Mouse (Mus musculus) heart, postnatal 0 days (tissue): ENCODE data around the gene Gtsf1l. TPM values are rescaled to one million over a fixed set of nuclear protein-coding genes. Genes with fewer than 3 reads are reported as not detected.

ENCODE experiments used
- ATAC-seq: fragments of 200-750 bp; cut with Nextera tagmentation; 2 replicates; pipeline ENCODE4 v1.8.0; 2017; ENCODE audit warnings: low read depth, moderate number of reproducible peaks, moderate library complexity; ENCODE audit not compliant: insufficient read depth
- DNase-seq: peaks from one replicate; pipeline ENCODE4 v3.0.0-alpha.2; 2016; ENCODE audit warnings: low spot score
- H3K27ac ChIP-seq: fragments of 300-500 bp; sonication (generic); 2 replicates; pipeline ENCODE4 v1.5.1; 2014; ENCODE audit warnings: low read depth, mild to moderate bottlenecking
- H3K27me3 ChIP-seq: fragments of 300-500 bp; sonication (generic); 2 replicates; pipeline ENCODE4 v1.6.1; 2014; ENCODE audit warnings: low read length, mixed read lengths; ENCODE audit not compliant: control insufficient read depth, insufficient read depth
- H3K36me3 ChIP-seq: fragments of 300-500 bp; sonication (generic); replicated peaks from 2 replicates; pipeline ENCODE4 v1.6.1; 2014; ENCODE audit warnings: low read length, mixed read lengths; ENCODE audit not compliant: control insufficient read depth, insufficient read depth
- H3K4me1 ChIP-seq: fragments of 300-500 bp; sonication (generic); 2 replicates; pipeline ENCODE4 v1.6.1; 2014; ENCODE audit warnings: antibody characterized with exemption; ENCODE audit not compliant: control insufficient read depth, insufficient read depth
- H3K4me2 ChIP-seq: fragments of 300-500 bp; sonication (generic); 2 replicates; pipeline ENCODE4 v1.6.1; 2014; ENCODE audit warnings: low read depth, mild to moderate bottlenecking, low read length, moderate library complexity
- H3K4me3 ChIP-seq: fragments of 300-500 bp; sonication (generic); 2 replicates; pipeline ENCODE4 v1.5.1; 2014; ENCODE audit warnings: low read depth, low read length
- H3K9ac ChIP-seq: fragments of 300-500 bp; sonication (generic); replicated peaks from 2 replicates; pipeline ENCODE4 v1.6.1; 2014; ENCODE audit warnings: low read depth, low read length, mixed read lengths
- H3K9me3 ChIP-seq: fragments of 300-500 bp; sonication (generic); replicated peaks from 2 replicates; pipeline ENCODE4 v1.6.1; 2016; ENCODE audit warnings: low read length; ENCODE audit not compliant: control insufficient read depth
- CTCF ChIP-seq: IDR thresholded peaks from 2 replicates; pipeline ENCODE4 v1.5.1; 2016; ENCODE audit warnings: antibody characterized with exemption, control low read depth, low read depth
- EP300 ChIP-seq: IDR thresholded peaks from 2 replicates; pipeline ENCODE4 v1.6.1; 2016; ENCODE audit warnings: antibody characterized with exemption, low read depth
- WGBS: fragments of 180-500 bp; shearing (Covaris S2); extraction: QIAGEN DNeasy Blood & Tissue Kit; methylation state at CpG from one replicate; pipeline ENCODE4 v1.1.7; 2014; 5-methylcytosine and 5-hydroxymethylcytosine counted together
- polyA plus RNA-seq: library from polyadenylated mRNA; unstranded; fragments of >200 nt; fragmentation: Nextera tagmentation; extraction: Ambion mirVana; gene quantifications from 2 replicates; pipeline ENCODE4 v1.2.1, GENCODE M21; 2015
- total RNA-seq: library from RNA; depleted of rRNA; stranded (reverse); fragments of >200 nt; gene quantifications from 2 replicates; pipeline ENCODE4 v1.2.3, GENCODE M21; 2014; ENCODE audit warnings: low replicate concordance; rRNA removed

Gene Gtsf1l
- total RNA-seq = not detected in 2 replicates
- polyA plus RNA-seq = not detected in 2 replicates

DNA sequence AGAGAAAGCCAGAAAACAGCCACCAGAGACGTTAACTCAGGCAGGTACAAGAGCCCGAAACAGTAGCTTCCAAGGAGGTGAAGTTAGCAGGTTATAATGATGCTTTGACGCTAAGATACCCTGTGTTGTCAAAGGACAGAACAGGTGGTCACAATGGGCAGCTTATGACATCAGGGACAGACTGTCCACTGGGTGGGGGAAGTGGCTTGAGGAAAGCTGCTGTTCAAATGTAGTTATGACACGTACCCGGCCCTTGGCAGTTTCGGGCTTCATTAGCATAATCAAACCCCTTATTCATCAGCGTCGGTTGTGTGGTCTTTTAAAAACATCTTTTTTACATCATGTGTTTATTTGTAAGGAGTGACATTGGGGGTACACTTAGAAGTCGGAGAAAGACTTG lies at the start of gene Gtsf1l:
Gtsf1l (minus strand) TSS at position 128 of the 400 bp plus-strand sequence.
- DNase-seq (no peak), ATAC-seq (no peak)
- Histone ChIP-seq H3K4me2 (no peak within 1 kb of the TSS), H3K36me3 (no peaks in the 10 kb centered on the region), H3K9ac (no peak within 1 kb of the TSS), H3K4me1 (no peaks in the 10 kb centered on the region), H3K27me3 (no peaks in the 10 kb centered on the region), H3K27ac (no peak within 1 kb of the TSS), H3K9me3 (no peaks in the 10 kb centered on the region), H3K4me3 (no peak within 1 kb of the TSS)
- no peak for TF ChIP-seq CTCF
- TF ChIP-seq EP300 = no peak
- 81% methylated on average over 9 of the region's 9 CpGs for WGBS

DNA sequence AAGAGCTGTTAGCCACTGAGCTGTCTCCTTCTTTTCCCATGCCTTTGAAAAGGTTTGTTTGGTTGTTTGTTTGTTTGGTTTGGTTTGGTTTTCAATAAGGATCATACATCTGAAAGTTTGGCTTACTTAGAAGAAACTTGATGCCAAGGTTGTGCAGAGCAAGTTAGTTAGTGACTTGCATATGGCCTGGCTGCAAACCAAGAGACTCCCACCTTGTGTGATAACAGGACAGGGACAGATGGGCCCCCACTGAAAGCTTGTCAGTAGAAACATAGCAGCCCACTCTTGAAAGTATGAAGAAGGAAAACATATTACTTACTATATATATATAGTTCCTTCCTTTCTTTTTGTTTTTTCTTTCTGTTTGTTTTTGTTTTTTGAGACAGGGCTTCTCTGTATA lies 49.3 kb upstream of the Gtsf1l start:
- DNase-seq = no peak
- Histone ChIP-seq H3K4me1 (no peaks in the 10 kb centered on the region), H3K27me3 (no peaks in the 10 kb centered on the region), H3K4me2 (no peak overlapping the region), H3K9me3 (peaks cover 8% of the 10 kb centered on the region), H3K27ac (no peak overlapping the region), H3K4me3 (no peak overlapping the region), H3K9ac (no peak overlapping the region), H3K36me3 (no peaks in the 10 kb centered on the region)
- ATAC-seq = no peak
- TF ChIP-seq EP300 = no peak
- no peak for TF ChIP-seq CTCF

- Histone ChIP-seq H3K4me1 (no peaks in the 10 kb centered on the region), H3K9me3 (peaks cover 8% of the 10 kb centered on the region), H3K9ac (no peak overlapping the region), H3K36me3 (no peaks in the 10 kb centered on the region), H3K27ac (no peak overlapping the region), H3K27me3 (no peaks in the 10 kb centered on the region), H3K4me3 (no peak overlapping the region), H3K4me2 (no peak overlapping the region)
- WGBS = 86% methylated on average over 6 of the region's 6 CpGs
- no peak for ATAC-seq
- TF ChIP-seq CTCF (no peak), EP300 (no peak)
- DNase-seq = no peak
Measured at GRCm38 (mm10) chr2:163135931-163136330, 48.3 kb upstream of the Gtsf1l start.

DNA sequence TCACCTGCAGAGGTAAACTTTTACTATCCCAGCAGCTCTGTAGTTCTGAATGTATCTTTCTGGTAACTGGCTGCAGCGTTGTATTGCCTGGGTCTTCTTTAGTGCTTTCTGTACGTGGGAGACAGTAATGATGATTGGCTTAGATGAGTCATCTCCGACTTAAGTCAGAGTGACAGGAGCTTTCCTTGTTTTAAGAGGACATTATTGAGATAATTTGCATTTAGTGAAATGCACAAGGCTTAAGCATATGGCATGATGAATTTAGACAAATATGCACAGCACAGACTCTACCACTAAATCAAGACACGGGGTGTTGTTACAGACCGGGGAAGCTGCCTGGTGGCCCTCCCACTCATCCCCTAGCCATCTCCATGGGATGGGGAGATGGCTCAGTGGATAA lies 44.7 kb upstream of the Gtsf1l start:
- H3K4me1 ChIP-seq = no peaks in the 10 kb centered on the region
- H3K4me2 ChIP-seq = no peak overlapping the region
- 79% methylated on average over 5 of the region's 5 CpGs for WGBS
- no peaks in the 10 kb centered on the region for H3K27me3 ChIP-seq
- H3K9ac ChIP-seq = no peak overlapping the region
- ATAC-seq = no peak
- no peak overlapping the region for H3K27ac ChIP-seq
- no peaks in the 10 kb centered on the region for H3K36me3 ChIP-seq
- DNase-seq = no peak
- H3K4me3 ChIP-seq = no peak overlapping the region
- no peaks in the 10 kb centered on the region for H3K9me3 ChIP-seq
- TF ChIP-seq EP300 (no peak), CTCF (no peak)

GRCm38 (mm10) chr2:163130837-163131236 lies 43.2 kb upstream of the Gtsf1l start:
- H3K9me3 ChIP-seq = no peaks in the 10 kb centered on the region
- H3K36me3 ChIP-seq = no peaks in the 10 kb centered on the region
- no peak overlapping the region for H3K9ac ChIP-seq
- TF ChIP-seq EP300 = no peak
- WGBS = 66% methylated on average over 5 of the region's 5 CpGs
- ATAC-seq = no peak
- H3K27me3 ChIP-seq = no peaks in the 10 kb centered on the region
- DNase-seq = no peak
- H3K4me3 ChIP-seq = no peak overlapping the region
- no peak overlapping the region for H3K4me2 ChIP-seq
- H3K27ac ChIP-seq = no peak overlapping the region
- H3K4me1 ChIP-seq = no peaks in the 10 kb centered on the region

- WGBS = 78% methylated on average over 5 of the region's 5 CpGs
- H3K4me2 ChIP-seq = no peak overlapping the region
- TF ChIP-seq CTCF (no peak), EP300 (no peak)
Measured at GRCm38 (mm10) chr2:163123496-163123895, 35.8 kb upstream of the Gtsf1l start.

More at GRCm38 (mm10) chr2:163123496-163123895, 35.8 kb upstream of the Gtsf1l start:
- DNase-seq (no peak), ATAC-seq (no peak)
- Histone ChIP-seq H3K4me1 (0 out of 2 replicates have a peak, but pooled peaks cover 3% of the 10 kb centered on the region), H3K9ac (no peak overlapping the region), H3K4me3 (no peak overlapping the region), H3K9me3 (no peaks in the 10 kb centered on the region), H3K27me3 (peaks cover 10% of the 10 kb centered on the region), H3K27ac (no peak overlapping the region), H3K36me3 (no peaks in the 10 kb centered on the region)
